Mouse (Mus musculus) liver, embryonic 13.5 days (tissue): ENCODE results near the gene Magi1. TPM values are rescaled to one million over a fixed set of nuclear protein-coding genes. Genes with fewer than 3 reads are reported as not detected.

Source experiments
- ATAC-seq: fragments of 200-750 bp; cut with Nextera tagmentation; 2 replicates; pipeline ENCODE4 v1.8.0; 2017; ENCODE audit warnings: low read depth, mild to moderate bottlenecking, moderate number of reproducible peaks, moderate library complexity
- DNase-seq: peaks from one replicate; pipeline ENCODE4 v3.0.0; 2022
- H3K27ac ChIP-seq: fragments of 300-500 bp; sonication (generic); 2 replicates; pipeline ENCODE4 v1.5.1; 2015; ENCODE audit warnings: moderate library complexity, mild to moderate bottlenecking, inconsistent platforms
- H3K27me3 ChIP-seq: fragments of 300-500 bp; sonication (generic); 2 replicates; pipeline ENCODE4 v1.6.1; 2015; ENCODE audit warnings: mild to moderate bottlenecking, inconsistent platforms
- H3K36me3 ChIP-seq: fragments of 300-500 bp; sonication (generic); 2 replicates; pipeline ENCODE4 v1.6.1; 2015; ENCODE audit warnings: mild to moderate bottlenecking, inconsistent platforms
- H3K4me1 ChIP-seq: fragments of 300-500 bp; sonication (generic); replicated peaks from 2 replicates; pipeline ENCODE4 v1.6.1; 2015; ENCODE audit warnings: inconsistent platforms
- H3K4me2 ChIP-seq: fragments of 300-500 bp; sonication (generic); 2 replicates; pipeline ENCODE4 v1.6.1; 2015; ENCODE audit warnings: inconsistent platforms, mild to moderate bottlenecking, moderate library complexity
- H3K4me3 ChIP-seq: fragments of 300-500 bp; sonication (generic); replicated peaks from 2 replicates; pipeline ENCODE4 v1.5.1; 2015; ENCODE audit warnings: mild to moderate bottlenecking, inconsistent platforms
- H3K9ac ChIP-seq: fragments of 300-500 bp; sonication (generic); 2 replicates; pipeline ENCODE4 v1.6.1; 2015; ENCODE audit warnings: mild to moderate bottlenecking, inconsistent platforms
- H3K9me3 ChIP-seq: fragments of 300-500 bp; sonication (generic); replicated peaks from 2 replicates; pipeline ENCODE4 v1.6.1; 2016; ENCODE audit warnings: inconsistent platforms
- WGBS: fragments of 180-500 bp; shearing (Covaris S2); methylation state at CpG from one replicate; pipeline ENCODE4 v1.1.7; 2015; ENCODE audit not compliant: insufficient replicate concordance; 5-methylcytosine and 5-hydroxymethylcytosine counted together
- polyA plus RNA-seq: library from polyadenylated mRNA; unstranded; fragments of >200 nt; fragmentation: Nextera tagmentation; extraction: Ambion mirVana; gene quantifications from 2 replicates; pipeline ENCODE4 v1.2.1, GENCODE M21; 2015

The Magi1 gene
- polyA plus RNA-seq, 1 experiment from 2014 or later, result 1.2 TPM

DNA sequence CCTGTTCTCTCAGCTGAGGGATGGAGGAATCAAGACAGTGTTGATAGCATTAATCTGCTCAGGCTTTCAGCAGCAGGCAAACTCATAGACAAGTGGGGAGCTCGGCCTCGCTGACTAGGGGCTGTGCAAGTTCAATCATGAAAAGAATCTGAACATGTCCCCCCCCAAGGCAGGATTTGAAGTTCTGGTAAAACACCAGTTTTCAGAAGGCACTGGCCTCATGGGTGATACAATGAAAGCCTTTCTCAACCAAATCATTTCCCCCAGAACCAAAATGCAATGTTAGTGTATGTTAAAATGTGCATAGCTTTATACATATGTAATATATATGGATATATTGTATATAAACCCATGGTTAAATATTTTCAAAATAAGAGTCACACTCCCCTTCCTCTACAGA lies 372.3 kb downstream of the Magi1 start:
- Histone ChIP-seq H3K4me2 (no peak overlapping the region), H3K4me3 (no peak overlapping the region), H3K27ac (no peak overlapping the region), H3K9me3 (no peaks in the 10 kb centered on the region), H3K36me3 (no peaks in the 10 kb centered on the region), H3K9ac (no peak overlapping the region), H3K4me1 (no peaks in the 10 kb centered on the region), H3K27me3 (peaks cover 22% of the 10 kb centered on the region)
- DNase-seq, result no peak
- ATAC-seq, result no peak
- 60% methylated on average over 2 of the region's 2 CpGs for WGBS

DNA sequence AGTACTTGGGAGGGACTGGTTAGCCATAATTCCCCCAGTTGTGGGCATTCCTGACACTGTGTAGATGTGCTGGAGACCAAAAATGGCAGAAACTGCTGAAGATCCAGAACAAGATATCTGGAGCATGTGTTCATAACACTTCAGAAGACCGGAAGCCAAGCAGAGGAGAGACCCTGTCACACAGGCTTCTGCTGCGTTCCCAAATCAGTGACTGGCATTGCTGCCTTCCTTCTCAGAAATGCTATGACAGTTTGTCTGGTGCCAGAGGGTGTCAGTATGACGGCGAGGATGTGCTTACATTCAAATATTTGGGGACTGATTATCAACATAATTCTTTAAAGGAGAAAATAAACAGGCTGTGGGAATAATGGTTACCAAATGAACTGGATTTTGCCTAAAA lies 373.7 kb downstream of the Magi1 start:
- H3K36me3 ChIP-seq, result no peaks in the 10 kb centered on the region
- no peak for DNase-seq
- H3K27ac ChIP-seq, result no peak overlapping the region
- no peak overlapping the region for H3K4me3 ChIP-seq
- peaks cover 22% of the 10 kb centered on the region for H3K27me3 ChIP-seq
- no peak overlapping the region for H3K4me2 ChIP-seq
- no peaks in the 10 kb centered on the region for H3K9me3 ChIP-seq
- no peak for ATAC-seq
- H3K9ac ChIP-seq, result no peak overlapping the region
- WGBS, result 68% methylated on average over 4 of the region's 4 CpGs
- H3K4me1 ChIP-seq, result no peaks in the 10 kb centered on the region

DNA sequence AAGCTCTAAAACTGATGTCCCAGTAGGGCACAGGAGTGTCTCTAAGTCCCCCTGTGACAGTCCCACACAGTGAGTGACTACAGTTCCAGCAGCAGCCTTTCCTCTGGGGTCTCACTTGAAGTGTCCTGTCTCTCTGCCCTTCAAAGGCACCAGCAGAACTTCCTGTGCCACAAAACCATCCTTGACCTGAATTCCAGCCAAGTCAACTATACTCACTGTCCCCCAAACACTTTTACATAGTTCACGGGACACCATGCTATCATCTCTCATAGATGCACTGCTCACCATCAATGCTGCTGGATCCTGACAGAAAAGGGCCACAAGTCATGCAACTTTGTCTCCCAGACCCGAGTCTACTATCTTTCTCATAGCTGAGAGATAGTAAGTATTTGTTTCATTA lies 378.7 kb downstream of the Magi1 start:
- Histone ChIP-seq H3K36me3 (no peaks in the 10 kb centered on the region), H3K27ac (no peak overlapping the region), H3K9ac (no peak overlapping the region), H3K4me3 (no peak overlapping the region), H3K27me3 (no peaks in the 10 kb centered on the region), H3K4me1 (no peaks in the 10 kb centered on the region), H3K9me3 (no peaks in the 10 kb centered on the region), H3K4me2 (no peak overlapping the region)
- 47% methylated on average over 2 of the region's 2 CpGs for WGBS
- ATAC-seq, result no peak
- DNase-seq, result no peak

DNA sequence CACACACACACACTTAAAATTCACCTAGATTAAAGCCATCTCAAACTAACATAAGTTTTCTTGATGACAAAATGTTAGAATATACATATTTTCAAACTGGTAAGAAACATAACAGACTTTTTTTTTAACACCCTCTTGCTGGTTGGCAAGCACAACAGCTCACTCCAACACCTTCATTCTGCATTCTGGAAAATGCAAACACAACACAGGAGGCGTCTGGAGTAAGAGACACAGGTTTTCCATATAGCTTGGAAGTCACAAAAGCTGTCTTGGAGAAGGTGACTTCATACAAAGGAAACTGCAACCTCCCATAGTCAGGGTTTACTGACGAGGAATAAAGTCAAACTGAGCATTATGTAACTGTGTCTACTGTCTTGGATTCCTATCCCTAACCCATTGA lies 381.5 kb downstream of the Magi1 start:
- no peak for DNase-seq
- H3K27me3 ChIP-seq, result no peaks in the 10 kb centered on the region
- no peak overlapping the region for H3K4me2 ChIP-seq
- H3K9ac ChIP-seq, result no peak overlapping the region
- WGBS, result 54% methylated on average over 2 of the region's 2 CpGs
- no peaks in the 10 kb centered on the region for H3K36me3 ChIP-seq
- no peak for ATAC-seq
- no peaks in the 10 kb centered on the region for H3K9me3 ChIP-seq
- H3K27ac ChIP-seq, result no peak overlapping the region
- no peak overlapping the region for H3K4me3 ChIP-seq
- no peaks in the 10 kb centered on the region for H3K4me1 ChIP-seq

DNA sequence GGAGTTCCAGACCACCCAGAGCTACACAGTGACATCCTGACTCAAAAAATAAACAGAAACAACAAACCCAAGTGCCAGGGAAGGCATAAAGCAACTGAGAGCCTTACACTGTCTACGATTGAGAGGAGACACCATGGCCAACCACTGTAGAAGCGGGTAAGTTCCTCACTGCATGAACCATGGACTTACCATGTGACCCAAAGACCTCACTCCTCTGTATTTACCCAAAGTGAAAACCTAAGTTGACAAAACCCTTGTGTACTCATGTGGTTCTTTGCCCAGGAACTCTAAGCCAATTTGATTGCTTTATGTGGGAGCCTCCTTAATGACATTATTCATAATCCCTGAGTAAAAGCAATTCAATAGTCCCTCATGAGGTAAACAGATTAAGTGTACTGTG lies 382.3 kb downstream of the Magi1 start:
- no peaks in the 10 kb centered on the region for H3K4me1 ChIP-seq
- no peaks in the 10 kb centered on the region for H3K36me3 ChIP-seq
- no peaks in the 10 kb centered on the region for H3K27me3 ChIP-seq
- H3K9me3 ChIP-seq, result no peaks in the 10 kb centered on the region
- ATAC-seq (no peak), DNase-seq (no peak)
- no peak overlapping the region for H3K4me2 ChIP-seq
- no peak overlapping the region for H3K4me3 ChIP-seq
- H3K9ac ChIP-seq, result no peak overlapping the region
- no peak overlapping the region for H3K27ac ChIP-seq
- WGBS, result 73% methylated on average over 2 of the region's 2 CpGs

DNA sequence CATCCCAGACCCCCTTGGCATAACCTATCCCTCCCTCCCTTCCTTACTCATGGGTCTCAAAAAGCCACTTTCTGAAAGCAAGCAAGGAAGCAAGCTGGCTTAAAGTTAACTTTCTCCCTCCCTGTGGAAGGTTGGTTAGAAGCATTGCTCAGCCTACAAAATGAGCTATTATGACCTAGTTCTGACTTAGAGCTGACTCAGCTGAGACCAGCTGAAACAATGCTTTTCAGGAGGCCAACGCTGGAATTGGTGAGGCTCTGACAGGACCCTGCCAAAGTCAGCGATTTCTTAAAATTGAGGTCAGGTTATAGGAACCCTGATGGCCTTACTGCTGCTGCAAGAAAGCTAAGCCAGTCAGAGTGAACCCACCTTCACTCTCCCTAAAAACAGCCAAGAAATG lies 386.2 kb downstream of the Magi1 start:
- Histone ChIP-seq H3K27ac (no peak overlapping the region), H3K27me3 (no peaks in the 10 kb centered on the region), H3K4me2 (no peak overlapping the region), H3K9ac (no peak overlapping the region), H3K9me3 (no peaks in the 10 kb centered on the region), H3K36me3 (no peaks in the 10 kb centered on the region), H3K4me1 (no peaks in the 10 kb centered on the region; the same call in 1 of the 2 replicates), H3K4me3 (no peak overlapping the region)
- ATAC-seq (no peak), DNase-seq (no peak)
- 56% methylated on average over 2 of the region's 2 CpGs for WGBS

DNA sequence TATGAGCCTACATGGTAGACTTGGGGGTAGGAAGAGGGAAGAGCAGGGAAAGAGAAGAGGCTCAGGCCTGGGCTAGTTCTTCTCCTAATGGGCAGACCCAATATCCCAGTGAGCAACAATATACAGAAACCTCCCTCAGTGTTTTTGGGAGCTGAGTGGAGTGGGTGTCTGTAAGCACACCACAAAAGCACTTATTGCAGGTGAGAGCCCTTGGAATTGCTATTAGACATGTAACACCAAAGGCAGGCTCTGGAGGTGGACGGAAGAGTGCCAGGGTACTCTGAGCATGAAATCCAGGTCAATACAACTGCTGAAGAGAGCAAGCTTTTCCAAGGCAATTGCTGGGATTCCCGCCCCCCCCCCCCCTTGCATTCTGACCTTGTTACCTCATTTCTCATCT lies 388.0 kb downstream of the Magi1 start:
- Histone ChIP-seq H3K4me1 (no peaks in the 10 kb centered on the region; the same call in 1 of the 2 replicates), H3K27me3 (no peaks in the 10 kb centered on the region), H3K9ac (no peak overlapping the region), H3K36me3 (no peaks in the 10 kb centered on the region), H3K9me3 (no peaks in the 10 kb centered on the region), H3K4me2 (no peak overlapping the region), H3K27ac (no peak overlapping the region), H3K4me3 (no peak overlapping the region)
- ATAC-seq (no peak), DNase-seq (no peak)
- WGBS, result 51% methylated on average over 2 of the region's 2 CpGs

DNA sequence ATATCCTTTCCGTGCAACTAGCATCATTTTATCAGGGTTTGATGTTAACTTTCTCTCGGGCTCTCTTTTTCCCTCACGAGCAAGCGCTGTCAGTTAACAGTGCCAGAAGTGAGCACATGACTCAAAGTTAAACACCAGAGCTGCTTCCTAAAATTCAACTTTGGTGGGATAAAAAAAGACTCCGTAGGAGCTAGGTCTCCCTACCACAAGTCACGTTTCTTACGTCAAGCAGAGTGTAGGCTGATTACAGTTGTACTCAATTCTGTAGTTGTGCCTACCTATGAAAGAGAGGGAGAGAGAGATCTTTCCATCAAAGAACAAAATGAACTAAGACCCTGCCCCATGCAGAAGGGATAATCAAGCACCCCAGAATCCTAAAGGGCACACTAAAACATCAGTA lies 389.8 kb downstream of the Magi1 start:
- Histone ChIP-seq H3K4me1 (no peaks in the 10 kb centered on the region; the same call in 1 of the 2 replicates), H3K36me3 (no peaks in the 10 kb centered on the region), H3K27ac (no peak overlapping the region), H3K9me3 (no peaks in the 10 kb centered on the region), H3K4me3 (no peak overlapping the region), H3K4me2 (no peak overlapping the region), H3K27me3 (no peaks in the 10 kb centered on the region), H3K9ac (no peak overlapping the region)
- DNase-seq (no peak), ATAC-seq (no peak)
- WGBS, result 57% methylated on average over 7 of the region's 7 CpGs

DNA sequence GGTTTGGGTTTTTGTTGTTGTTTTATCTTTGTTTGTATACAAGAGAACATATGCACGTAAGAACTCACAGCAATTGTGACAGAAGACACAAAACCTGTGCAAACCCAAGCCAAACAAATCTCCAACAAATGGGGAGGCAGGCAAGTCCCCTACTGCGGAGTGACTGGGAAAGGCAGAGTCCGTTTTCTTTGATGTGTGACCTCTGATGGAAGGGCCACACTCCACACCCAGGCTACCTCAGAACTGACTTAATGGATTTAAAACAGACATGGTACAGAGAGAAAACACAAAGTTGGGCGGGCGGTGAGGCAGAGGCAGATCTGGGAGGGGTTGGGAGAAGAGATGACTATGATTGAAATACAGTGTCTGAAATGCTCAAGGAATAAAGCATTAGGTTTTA lies 390.8 kb downstream of the Magi1 start:
- WGBS, result 51% methylated on average over 5 of the region's 5 CpGs
- H3K36me3 ChIP-seq, result no peaks in the 10 kb centered on the region
- no peak overlapping the region for H3K4me2 ChIP-seq
- no peak overlapping the region for H3K9ac ChIP-seq
- H3K9me3 ChIP-seq, result no peaks in the 10 kb centered on the region
- no peaks in the 10 kb centered on the region; the same call in 1 of the 2 replicates for H3K4me1 ChIP-seq
- no peaks in the 10 kb centered on the region for H3K27me3 ChIP-seq
- no peak overlapping the region for H3K27ac ChIP-seq
- ATAC-seq, result no peak
- no peak for DNase-seq
- H3K4me3 ChIP-seq, result no peak overlapping the region

DNA sequence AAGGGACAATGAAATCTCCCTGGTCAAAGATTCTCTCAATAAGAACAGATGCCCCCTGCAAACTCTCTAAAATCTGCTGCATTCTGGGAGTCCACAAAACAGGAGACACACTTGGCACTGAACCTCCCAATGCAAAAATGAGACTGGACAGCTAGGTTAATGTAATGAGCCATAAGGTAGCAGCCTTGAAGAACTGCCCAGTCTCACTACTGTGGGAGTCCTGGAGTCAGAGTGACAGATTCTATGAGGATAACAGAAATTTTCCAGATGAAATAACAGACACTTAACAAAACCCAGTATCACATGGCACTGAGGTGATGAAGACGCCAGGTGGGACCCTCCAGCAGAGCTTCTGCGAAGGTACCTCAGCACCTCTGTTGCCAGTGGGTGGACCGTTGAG lies 393.7 kb downstream of the Magi1 start:
- H3K4me2 ChIP-seq, result no peak overlapping the region
- DNase-seq, result no peak
- H3K4me1 ChIP-seq, result no peaks in the 10 kb centered on the region
- no peaks in the 10 kb centered on the region for H3K36me3 ChIP-seq
- H3K27me3 ChIP-seq, result no peaks in the 10 kb centered on the region
- H3K9me3 ChIP-seq, result no peaks in the 10 kb centered on the region
- no peak overlapping the region for H3K9ac ChIP-seq
- 75% methylated on average over 3 of the region's 3 CpGs for WGBS
- no peak for ATAC-seq
- no peak overlapping the region for H3K27ac ChIP-seq
- H3K4me3 ChIP-seq, result no peak overlapping the region

DNA sequence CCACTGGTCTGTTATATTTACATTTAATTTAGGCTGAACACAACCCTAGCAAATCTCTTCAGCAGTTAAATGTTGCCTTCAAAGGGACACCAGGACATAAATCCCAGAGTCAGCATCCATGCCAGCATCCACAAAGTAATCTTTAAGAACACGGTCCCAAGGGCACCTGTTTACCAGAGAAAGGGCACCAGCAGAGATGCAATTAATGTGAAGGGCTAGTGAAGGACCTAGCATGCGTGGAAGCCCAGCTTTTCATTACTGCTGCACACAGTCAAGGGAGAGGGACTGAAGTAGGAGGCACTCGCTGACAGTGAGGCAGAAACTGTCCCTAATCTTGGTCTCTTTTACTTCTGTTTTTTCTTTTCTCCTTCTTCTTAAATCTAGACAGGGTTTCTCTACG lies 406.4 kb downstream of the Magi1 start:
- H3K27me3 ChIP-seq, result no peaks in the 10 kb centered on the region
- DNase-seq (no peak), ATAC-seq (no peak)
- WGBS, result 59% methylated on average over 4 of the region's 4 CpGs
- H3K4me2 ChIP-seq, result no peak overlapping the region
- no peak overlapping the region for H3K27ac ChIP-seq
- H3K9me3 ChIP-seq, result no peaks in the 10 kb centered on the region
- no peak overlapping the region for H3K9ac ChIP-seq
- no peaks in the 10 kb centered on the region for H3K36me3 ChIP-seq
- H3K4me3 ChIP-seq, result no peak overlapping the region
- H3K4me1 ChIP-seq, result no peaks in the 10 kb centered on the region

DNA sequence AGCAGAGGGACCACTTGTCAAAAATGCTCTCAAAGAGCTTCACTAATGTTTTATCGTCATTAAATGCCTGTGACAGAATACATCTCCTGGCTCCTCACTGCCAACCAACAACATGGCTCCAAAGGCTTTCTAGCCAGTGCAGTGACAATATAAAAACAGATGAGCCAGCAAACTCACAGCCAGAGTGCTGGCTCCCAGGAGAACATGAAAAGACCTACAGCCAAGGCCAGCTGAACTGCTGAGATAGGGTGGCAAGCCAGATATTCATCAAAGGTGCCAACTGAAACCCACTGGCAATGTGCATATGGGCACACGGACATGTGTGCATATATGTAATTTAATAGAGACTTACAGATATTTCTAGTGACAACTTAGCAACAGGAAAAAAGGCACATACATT lies 408.8 kb downstream of the Magi1 start:
- ATAC-seq (no peak), DNase-seq (no peak)
- Histone ChIP-seq H3K4me3 (no peak overlapping the region), H3K36me3 (no peaks in the 10 kb centered on the region), H3K9me3 (no peaks in the 10 kb centered on the region), H3K4me1 (no peaks in the 10 kb centered on the region), H3K27me3 (no peaks in the 10 kb centered on the region), H3K9ac (no peak overlapping the region), H3K27ac (no peak overlapping the region), H3K4me2 (no peak overlapping the region)
- WGBS, result 60% methylated on average over 2 of the region's 2 CpGs

DNA sequence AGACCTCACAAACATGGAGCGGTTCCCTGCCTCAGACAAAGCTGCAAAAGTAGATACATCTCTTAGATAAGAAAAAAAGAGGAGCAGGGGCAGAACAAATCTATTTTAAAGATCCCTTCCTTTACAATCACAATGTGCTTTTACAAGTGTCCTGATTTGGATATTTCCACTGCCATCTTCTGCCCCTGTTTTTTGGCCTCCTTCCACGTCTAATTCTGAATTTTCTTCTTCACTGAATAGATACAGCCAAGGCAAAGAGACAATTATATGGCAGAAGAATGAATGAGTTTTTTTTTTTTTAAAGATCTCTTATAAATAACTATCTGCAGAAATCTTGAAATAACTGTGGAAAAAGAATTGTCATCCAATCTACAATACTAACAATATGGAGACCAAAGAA lies 409.3 kb downstream of the Magi1 start:
- no peak overlapping the region for H3K9ac ChIP-seq
- no peaks in the 10 kb centered on the region for H3K36me3 ChIP-seq
- no peaks in the 10 kb centered on the region for H3K4me1 ChIP-seq
- no peaks in the 10 kb centered on the region for H3K9me3 ChIP-seq
- DNase-seq, result no peak
- no peak overlapping the region for H3K4me3 ChIP-seq
- ATAC-seq, result no peak
- no peaks in the 10 kb centered on the region for H3K27me3 ChIP-seq
- H3K27ac ChIP-seq, result no peak overlapping the region
- no peak overlapping the region for H3K4me2 ChIP-seq
- WGBS, result 64% methylated on average over 2 of the region's 2 CpGs
